Mouse (Mus musculus): ENCODE data around the gene Asb1.

The Asb1 gene

GRCm38 (mm10) chr1:91547567-91547966 lies 7.2 kb downstream of the Asb1 start:
- no peak for DNase-seq

GRCm38 (mm10) chr1:91549073-91549472 lies 8.7 kb downstream of the Asb1 start:
- DNase-seq, result no peak

- DNase-seq, result no peak
Measured at GRCm38 (mm10) chr1:91557099-91557498, 16.8 kb downstream of the Asb1 start.

- no peak for DNase-seq
Measured at GRCm38 (mm10) chr1:91561226-91561625, 20.9 kb downstream of the Asb1 start.

GRCm38 (mm10) chr1:91562977-91563590 lies 22.7 kb downstream of the Asb1 start:
- DNase-seq, result peak; percentile 29

- DNase-seq, result peak; percentile 15
Measured at GRCm38 (mm10) chr1:91564004-91564403, 23.7 kb downstream of the Asb1 start.

- DNase-seq, result no peak
Measured at GRCm38 (mm10) chr1:91564598-91564997, 24.3 kb downstream of the Asb1 start.

- no peak for DNase-seq
Measured at GRCm38 (mm10) chr1:91567269-91567668, 26.9 kb downstream of the Asb1 start.

GRCm38 (mm10) chr1:91572458-91572857 lies 32.1 kb downstream of the Asb1 start:
- no peak for DNase-seq

GRCm38 (mm10) chr1:91574208-91574607 lies 33.9 kb downstream of the Asb1 start:
- DNase-seq, result peak; percentile 66

GRCm38 (mm10) chr1:91577883-91578517 lies 37.7 kb downstream of the Asb1 start:
- DNase-seq, result no peak

- no peak for DNase-seq
Measured at GRCm38 (mm10) chr1:91580503-91580902, 40.2 kb downstream of the Asb1 start.

GRCm38 (mm10) chr1:91581206-91581605 lies 40.9 kb downstream of the Asb1 start:
- no peak for DNase-seq

- DNase-seq, result no peak
Measured at GRCm38 (mm10) chr1:91584969-91585835, 44.9 kb downstream of the Asb1 start.

- no peak for DNase-seq
Measured at GRCm38 (mm10) chr1:91589738-91590137, 49.4 kb downstream of the Asb1 start.

GRCm38 (mm10) chr1:91595521-91596020 lies 55.2 kb downstream of the Asb1 start:
- DNase-seq, result no peak

GRCm38 (mm10) chr1:91597611-91598010 lies 57.3 kb downstream of the Asb1 start:
- no peak for DNase-seq

- DNase-seq, result peak; percentile 53
Measured at GRCm38 (mm10) chr1:91600671-91601361, 60.5 kb downstream of the Asb1 start.

- DNase-seq, result no peak
Measured at GRCm38 (mm10) chr1:91601362-91602096, 61.2 kb downstream of the Asb1 start.

GRCm38 (mm10) chr1:91605632-91606031 lies 65.3 kb downstream of the Asb1 start:
- DNase-seq, result no peak

GRCm38 (mm10) chr1:91606701-91607100 lies 66.4 kb downstream of the Asb1 start:
- DNase-seq, result no peak

- no peak for DNase-seq
Measured at GRCm38 (mm10) chr1:91607141-91607540, 66.8 kb downstream of the Asb1 start.

Measured in lung, postnatal 14 days (tissue).